Mouse (Mus musculus): ENCODE data around the gene Lbr.

Lbr gene

DNA sequence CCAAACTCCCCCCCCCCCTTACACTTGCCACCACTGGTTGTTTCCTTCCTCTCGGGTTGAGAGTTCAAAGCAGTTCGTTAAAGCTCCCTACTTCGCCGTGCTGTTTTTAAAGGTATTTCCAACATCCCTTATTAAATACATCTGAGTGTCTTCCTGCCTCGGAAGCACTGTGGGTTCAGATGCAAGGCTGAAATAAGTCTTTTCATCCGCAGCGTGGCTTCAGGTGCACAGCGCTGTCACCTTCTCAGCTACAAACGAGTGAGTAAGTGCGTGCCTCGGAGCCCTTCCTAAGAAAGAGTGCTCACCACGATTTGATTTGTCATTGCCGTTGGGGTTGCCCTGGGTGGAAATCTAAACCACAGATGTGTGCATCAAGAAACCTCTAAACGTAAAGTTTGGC lies at the start of gene Lbr:
Gene Lbr (minus strand): TSS at position 266 of the 400 bp plus-strand sequence.
- in situ Hi-C loops (cut with MboI, MseI), result loop anchor here (5.0 to 25.0 kb wide), 3 partner anchors 40 to 1468 kb away; partner anchors contain the start of gene Sde2 (in 1 of the 2)

DNA sequence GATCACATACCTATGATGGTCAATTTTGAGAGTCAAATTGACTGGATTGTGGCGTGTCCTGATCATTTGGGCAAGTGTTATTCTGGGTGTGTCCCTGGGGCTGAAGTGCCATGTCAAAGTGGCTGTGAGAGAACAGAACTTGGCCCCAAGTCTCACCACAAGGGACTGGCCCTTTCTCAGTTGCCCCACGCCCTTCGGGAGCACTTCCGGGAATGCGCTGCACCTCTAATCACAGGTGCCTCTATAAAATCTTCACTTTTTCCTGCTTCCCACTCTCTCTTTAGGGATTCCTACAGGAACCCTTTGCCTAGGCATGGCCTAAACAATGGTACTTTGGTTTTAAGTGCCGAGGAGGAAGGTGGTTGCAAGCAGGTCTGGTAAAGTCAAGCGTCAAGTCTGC lies 46.8 kb upstream of the Lbr start:
- in situ Hi-C loops (cut with MboI, MseI), result loop anchor here (5.0 to 10.0 kb wide), 3 partner anchors 228 to 655 kb away; no protein-coding TSS in a partner anchor

DNA sequence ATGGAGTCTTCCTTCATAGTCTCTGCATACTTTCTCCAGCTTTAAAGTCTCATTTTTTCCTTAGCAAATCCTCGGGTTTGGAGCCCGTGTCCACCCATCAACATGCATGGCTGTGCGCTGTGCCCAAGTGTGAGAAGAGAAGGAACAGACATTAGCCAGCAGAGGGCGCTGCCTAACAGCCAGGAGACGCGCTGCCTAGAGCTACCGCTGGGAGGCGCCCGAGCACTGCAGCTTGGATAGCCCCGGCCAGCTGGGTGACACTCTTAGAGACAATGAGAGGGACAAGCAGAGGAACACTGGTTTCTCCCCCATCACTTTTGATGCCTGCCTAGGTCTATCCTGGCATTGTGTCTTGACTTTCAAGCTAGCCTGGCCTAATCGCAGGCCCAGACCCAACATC lies 46.0 kb upstream of the Lbr start:
- in situ Hi-C loops (cut with MboI, MseI), result loop anchor here (5.0 to 10.0 kb wide), 3 partner anchors 228 to 656 kb away; no protein-coding TSS in a partner anchor

DNA sequence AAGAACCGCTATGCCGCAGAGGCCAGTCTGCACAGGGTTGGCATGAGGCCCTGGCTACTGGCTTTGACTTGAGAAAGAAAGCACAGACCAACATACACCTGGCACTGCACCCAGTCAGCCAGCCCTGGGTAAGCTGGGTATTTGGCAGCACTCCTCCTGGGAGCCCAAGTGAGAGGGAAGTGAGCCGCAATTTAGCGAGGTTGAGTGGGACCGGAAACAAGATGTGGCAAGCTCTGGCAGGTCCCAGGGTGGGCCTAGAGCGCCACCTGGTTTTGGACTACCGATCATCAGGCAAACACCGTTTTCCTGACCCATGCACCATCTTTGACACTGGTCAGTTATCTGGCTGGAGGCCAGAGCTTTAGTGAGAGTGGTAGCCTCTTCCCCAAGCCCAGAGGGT lies 38.7 kb upstream of the Lbr start:
- in situ Hi-C loops (cut with MboI, MseI), result loop anchor here (5.0 to 10.0 kb wide), 4 partner anchors 39 to 663 kb away; partner anchors contain the start of gene Lbr (in 1 of the 2)

DNA sequence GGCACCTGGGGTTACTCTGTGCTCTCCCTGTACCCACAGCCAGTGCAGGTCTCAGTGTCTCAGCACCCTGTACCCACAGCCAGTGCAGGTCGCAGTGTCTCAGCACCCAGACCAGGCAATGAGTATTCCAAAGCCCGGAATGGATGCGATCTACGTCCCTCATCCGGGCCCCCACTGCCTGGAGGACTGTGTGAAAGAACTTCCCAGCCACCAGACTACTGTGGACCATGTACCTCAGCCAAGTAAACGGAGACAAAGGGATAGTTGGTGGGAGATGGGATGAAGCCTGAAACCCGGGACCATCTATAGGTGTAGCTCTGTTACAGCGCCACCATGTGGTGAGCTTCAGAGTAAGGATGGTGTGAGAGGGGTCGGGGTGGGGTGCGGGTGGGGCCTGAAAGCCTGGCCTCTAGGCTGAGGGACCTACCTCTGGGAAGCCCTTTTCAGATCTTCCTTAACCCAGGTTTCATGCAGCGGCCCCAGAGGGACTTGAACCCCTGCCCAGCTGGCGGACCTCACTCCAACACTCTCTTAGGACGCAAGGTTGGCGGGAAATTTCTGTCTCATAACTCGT lies 38.0 kb upstream of the Lbr start:
- in situ Hi-C loops (cut with MboI, MseI), result loop anchor here (5.0 to 10.0 kb wide), 4 partner anchors 39 to 664 kb away; partner anchors contain the start of gene Lbr (in 1 of the 2)

DNA sequence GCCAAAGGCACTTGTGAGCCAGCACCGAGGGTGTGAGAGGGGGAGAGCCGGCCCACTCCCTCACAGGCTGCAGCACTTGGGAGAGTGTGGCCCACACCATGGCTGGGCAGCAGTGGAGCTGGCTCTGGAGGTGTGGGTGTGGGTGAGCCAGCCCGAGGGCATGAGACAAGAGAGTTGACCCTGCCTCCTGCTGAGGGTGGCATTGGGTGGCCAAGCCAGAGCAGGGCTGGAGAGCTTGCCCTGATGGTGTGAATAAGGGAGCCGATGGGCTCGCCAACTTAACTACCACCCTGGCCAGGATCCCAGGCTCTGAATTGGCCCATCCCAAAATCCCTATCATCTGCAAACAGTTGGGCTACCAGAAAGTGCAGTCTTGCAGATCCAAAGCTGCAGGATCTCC lies 35.6 kb upstream of the Lbr start:
- in situ Hi-C loops (cut with MboI, MseI), result loop anchor here in 1 of 2 experiments (5.0 kb wide), 1 partner anchor 146 kb away; no protein-coding TSS in a partner anchor

DNA sequence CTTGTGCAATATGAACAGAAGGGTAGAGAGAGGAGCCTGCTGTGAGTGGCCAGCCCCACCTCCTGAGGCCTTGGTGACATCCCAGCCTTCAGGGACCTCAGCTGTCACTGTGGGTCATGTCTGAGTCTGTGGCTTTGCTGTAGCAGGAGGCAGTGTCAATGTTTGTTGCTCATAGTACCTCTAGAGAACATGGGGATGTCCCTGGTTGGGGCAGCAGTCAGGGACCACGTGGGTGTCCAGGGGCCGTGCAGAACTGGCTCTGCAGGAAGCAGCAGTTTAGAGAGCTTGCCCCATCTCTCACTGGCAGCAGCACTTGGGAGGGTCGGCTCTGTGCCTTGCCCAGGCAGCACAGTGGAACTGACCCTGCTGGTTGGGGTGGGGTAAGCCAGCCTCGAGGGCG lies 34.2 kb upstream of the Lbr start:
- in situ Hi-C loops (cut with MboI, MseI), result loop anchor here in 1 of 2 experiments (5.0 kb wide), 1 partner anchor 145 kb away; no protein-coding TSS in a partner anchor

DNA sequence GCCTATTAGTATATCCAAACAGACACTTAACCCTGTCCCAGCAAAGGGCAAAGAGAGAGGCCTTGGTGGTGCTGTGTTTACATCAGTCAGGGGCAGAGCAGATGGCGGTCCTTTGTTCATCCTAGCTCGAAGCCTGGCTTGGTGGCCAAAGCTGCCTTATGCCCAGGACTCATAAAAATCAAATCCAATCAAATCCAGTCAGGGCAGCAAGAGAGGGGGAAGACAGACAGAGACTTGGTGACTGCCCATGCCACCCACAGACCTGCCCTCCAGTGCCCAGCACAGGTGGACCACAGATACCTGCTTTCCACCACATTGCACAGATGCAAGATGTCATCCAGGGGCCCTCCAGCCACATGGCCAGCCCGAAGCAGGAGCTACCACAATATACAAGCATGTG lies 33.8 kb upstream of the Lbr start:
- in situ Hi-C loops (cut with MboI, MseI), result loop anchor here in 1 of 2 experiments (5.0 kb wide), 1 partner anchor 144 kb away; no protein-coding TSS in a partner anchor

DNA sequence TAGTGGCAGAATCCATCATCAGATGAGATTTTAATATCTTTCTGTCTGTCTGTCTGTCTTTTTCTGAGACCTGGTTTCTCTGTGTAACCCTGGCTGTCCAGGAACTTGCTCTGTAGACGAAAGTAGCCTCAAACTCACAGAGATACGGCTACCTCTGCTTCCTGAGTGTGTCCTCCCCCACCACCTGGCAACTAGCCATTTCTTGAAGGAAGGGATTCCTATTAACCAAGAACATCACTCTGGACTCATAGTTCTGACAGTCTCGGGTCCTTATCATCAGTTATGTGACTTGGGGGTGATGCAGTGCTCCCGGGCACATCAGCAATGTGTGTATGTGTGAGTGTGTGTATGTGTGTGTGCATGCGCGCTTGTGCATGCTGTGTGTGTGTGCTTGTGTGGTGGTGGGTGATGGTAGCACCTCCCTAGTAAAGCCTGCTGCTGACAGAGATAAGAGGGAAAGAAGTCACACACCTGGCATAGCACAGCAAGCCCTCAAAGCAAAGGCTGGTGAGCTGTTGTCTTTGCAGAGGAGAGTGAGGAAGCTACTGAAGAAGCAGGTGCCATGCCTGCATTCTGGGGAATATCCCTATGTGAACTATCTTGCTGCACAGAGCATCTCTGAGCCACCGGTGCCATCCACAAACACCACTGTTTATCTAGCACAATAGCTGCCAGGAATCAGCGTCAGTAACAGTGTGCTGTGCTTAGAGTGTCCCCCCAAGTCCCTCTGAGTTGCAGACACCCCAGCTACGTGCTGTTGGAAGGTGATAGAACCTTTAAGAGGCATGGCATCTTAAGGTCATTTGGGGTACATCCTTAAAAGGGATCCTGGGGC lies 30.5 kb upstream of the Lbr start:
- in situ Hi-C loops (cut with MboI, MseI), result no loop called here

DNA sequence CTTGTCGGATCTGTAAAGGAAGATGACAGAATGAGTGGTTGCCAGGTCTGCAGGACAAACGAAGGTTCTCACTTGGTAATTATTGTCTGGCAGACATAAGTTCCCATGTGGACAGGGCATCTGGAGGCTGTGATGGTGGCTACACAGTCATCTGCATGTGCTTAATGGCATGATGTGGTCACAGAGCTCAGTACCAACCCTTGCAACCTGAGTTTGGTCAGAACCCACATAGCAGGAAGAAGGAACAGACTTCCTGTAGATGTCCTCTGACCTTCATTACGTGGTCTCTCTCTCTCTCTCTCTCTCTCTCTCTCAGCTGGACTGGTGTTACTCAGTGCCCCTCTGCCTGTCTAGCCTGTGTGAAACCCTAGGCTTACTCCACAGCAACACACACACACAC lies 29.8 kb upstream of the Lbr start:
- in situ Hi-C loops (cut with MboI, MseI), result no loop called here

DNA sequence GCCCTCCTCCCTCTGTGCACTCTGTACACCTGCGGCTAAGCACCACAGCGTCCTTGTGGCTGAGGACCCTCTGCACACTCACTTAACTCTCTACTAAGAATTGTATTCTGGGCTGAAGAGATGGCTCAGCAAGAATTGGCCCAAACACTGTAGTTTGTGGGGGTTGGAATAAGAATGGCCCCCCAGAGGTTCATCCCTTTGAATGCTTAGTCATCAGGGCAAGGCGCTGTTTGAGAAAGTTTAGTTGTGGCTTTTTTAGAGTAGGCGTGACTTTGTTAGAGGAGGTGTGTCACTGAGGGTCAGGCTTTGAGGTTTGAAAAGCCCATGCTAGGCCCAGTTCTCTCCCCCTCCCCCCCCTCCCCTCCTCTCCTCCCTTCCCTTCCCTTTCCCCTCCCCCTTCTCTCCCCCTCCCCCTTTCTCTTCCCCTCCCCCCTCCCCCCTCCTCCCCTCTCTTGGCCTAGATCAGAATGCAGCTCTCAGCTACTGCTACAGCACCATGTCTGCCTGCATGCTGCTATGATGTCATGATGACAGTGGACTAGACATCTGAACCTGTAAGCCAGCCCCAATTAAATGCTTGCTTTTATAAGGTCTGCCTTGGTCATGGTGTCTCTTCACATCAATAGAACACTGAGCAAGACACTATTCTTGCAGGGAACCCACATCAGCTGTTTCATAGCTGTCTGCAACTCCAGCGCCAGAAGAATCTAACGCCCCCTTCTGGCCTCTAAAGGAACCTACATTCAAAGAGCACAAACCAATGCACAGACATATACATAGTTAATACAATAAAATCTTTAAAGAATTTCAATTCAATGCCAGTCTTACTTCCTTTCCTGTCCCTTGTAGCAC lies 23.8 kb upstream of the Lbr start:
- in situ Hi-C loops (cut with MboI, MseI), result no loop called here

DNA sequence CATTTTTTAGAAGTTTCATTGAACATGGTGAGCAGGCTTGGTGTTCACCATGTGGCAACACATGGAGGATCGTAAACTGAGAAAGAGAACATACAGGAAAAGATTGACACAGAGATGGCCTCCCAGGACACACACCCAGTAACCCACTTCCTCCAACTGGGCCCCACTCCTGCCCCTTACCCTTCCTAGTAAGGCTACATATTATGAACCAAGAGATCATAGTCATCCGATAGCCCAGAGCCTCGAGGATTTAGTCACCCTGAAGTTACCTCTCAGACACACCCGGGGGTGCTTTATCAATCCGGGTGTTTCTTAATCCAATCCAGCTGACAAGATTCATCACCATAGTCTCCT lies 23.0 kb upstream of the Lbr start:
- in situ Hi-C loops (cut with MboI, MseI), result no loop called here

DNA sequence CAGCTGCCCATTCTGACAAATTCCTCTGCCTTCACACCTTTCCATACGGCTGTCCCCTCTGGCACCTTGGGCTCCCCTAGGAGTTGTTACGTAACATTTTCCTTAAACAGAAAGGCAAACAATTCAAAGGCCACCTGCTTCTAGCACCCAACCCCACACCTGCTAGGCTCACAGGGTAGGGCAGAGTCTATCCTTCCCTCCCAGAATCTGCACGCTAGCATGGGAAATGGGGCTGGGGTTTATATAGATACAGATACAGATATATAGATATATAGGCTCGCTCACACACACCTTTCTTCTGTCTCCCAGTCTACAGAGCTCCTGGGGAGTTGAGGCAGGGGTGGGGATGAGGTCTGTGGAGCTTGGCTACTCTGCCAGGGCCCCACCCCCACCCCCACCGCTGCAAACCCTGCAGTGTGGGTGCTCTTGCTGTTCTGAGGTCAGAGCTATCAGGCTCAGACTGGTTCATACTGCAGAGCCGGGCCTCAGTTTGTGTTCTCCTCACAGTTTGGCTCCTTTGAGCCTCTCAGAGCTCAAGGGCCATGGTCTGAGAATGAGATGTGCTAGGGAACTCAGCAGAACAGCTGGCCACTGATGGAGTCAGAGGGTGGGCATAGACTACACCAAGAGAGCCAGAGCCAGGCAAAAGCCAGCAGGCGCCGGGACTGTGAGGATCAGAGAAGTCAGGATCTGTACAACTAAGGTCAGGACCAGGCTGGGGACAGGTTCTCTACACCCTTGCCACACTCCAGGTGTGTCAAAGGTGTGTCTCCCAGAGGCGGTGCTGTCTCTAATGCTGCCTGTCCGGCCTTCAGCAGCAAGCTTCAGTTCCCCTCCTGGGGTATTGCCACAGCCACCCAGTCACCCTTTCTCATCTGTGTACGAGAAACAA lies 22.4 kb upstream of the Lbr start:
- in situ Hi-C loops (cut with MboI, MseI), result loop anchor here in 1 of 2 experiments (5.0 kb wide), 1 partner anchor 38 kb away; no protein-coding TSS in a partner anchor

DNA sequence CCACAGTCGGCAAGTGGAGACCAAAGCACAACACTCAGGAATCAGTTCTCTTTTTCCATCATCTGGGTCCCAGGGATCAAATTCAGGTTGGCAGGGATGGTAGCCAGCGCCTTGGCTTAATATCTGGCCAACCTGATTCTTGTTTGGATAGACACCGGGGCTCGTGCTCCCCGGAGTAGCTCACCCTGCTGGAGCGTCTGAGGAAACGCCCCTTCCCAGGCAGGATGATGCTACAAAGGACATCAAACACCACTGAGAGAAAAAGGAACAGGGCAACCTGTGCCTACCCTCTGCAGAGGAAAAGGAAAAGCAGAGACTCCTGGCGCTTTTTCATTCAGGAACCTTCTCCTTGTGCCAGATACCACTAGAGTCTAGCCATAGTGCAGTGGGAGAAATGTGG lies 20.6 kb upstream of the Lbr start:
- in situ Hi-C loops (cut with MboI, MseI), result loop anchor here in 1 of 2 experiments (5.0 kb wide), 1 partner anchor 36 kb away; no protein-coding TSS in a partner anchor

DNA sequence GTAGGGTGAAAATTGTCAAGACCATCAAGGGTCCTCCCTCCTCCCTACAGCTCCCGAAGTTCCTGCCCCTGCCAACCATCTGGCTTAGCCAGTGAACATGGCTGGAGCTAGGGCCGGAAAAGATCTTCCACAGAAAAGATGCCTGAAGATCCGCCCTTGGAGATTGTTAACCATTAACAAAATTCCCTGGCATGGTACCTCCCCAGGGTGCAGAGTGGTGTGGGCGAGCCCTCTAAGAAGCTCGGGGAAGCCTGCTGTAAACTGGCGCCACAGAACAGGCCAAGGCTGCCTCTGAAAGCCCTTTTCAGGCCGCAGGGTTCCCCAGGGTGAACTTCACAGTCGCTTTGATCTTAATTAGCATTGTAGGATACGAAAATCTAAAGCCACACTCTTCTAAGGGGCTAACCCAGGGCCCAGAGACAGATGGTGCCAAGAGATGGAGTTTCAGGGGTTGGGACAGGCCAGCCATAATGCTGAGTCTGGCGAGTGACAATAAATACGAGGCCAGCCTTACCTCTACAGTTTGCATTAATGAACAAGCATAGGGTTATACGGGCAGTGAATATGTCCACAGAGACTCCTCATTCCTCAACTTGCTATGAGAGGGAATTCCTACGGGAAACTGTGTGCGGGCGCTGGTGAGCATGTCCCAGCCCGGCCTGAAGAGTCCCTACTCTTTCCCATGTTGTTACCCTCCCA lies 20.0 kb upstream of the Lbr start:
- in situ Hi-C loops (cut with MboI, MseI), result loop anchor here in 1 of 2 experiments (5.0 kb wide), 1 partner anchor 36 kb away; no protein-coding TSS in a partner anchor

DNA sequence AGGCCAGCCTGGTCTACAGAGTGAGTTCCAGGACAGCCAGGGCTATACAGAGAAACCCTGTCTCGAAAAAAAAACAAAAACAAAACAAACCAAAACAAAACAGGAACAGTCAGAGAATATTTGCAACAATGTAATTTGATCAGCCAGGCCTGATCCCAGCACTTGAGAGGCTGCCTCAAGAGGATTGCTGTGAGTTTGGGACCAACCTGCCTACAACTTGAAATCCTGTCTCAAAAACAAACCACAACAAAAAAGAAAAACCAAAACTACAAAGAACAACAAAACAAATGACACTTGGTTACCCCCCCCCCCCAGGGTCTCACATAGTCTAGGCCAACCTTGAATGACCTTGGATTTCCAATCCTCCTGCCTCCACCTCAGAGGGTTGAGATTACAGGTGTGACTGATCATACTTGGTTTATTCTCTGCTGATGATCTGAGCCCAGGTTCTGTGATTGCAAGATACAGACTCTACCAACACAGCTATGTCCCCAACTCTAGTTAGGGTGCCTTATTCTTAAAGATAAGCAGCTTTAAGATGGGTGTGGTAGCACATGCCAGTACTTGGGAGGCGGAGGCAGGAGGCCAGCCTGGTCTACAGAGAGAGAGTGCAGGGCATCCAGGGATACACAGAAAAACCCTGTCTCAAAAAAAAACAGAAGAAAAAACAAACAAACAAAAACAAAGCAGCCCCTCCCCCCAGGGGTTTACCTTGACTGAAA lies 18.5 kb upstream of the Lbr start:
- in situ Hi-C loops (cut with MboI, MseI), result loop anchor here in 1 of 2 experiments (5.0 kb wide), 1 partner anchor 34 kb away; no protein-coding TSS in a partner anchor

DNA sequence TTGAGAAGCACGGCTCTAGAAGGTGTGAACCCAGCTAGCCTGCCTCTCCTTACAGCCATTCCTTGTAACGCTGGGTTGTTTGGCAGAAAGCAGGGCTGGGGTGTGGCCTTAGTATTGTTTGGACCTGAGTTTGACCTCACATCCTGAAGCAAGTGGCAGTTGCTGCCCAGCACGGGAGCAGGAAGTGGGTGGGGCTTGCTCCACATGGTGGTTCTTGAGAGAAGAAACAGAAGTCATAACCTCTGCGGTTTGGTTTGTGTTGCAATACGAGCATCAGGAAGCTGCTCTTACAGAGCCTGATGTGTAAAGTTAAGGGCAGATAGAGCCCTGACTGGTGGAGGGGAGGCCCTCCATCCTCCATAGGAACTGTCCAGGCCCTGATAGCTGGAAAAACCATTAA lies 17.8 kb upstream of the Lbr start:
- in situ Hi-C loops (cut with MboI, MseI), result loop anchor here in 1 of 2 experiments (5.0 kb wide), 1 partner anchor 33 kb away; no protein-coding TSS in a partner anchor

DNA sequence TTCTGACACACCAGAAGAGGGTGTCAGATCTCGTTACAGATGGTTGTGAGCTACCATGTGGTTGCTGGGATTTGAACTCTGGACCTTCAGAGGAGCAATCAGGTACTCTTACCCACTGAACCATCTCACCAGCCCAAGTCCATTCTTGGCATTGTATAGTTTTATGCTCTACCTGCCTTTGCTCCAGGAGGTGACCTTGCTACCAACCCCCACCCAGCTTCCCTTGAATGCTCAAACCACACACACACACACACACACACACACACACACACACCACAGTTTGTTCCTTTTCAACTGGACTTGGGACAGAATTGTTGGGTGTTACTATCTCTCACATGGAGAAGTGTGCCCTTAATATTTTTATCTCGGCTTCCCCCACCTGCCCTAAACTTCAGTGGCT lies 13.5 kb upstream of the Lbr start:
- in situ Hi-C loops (cut with MboI, MseI), result no loop called here

DNA sequence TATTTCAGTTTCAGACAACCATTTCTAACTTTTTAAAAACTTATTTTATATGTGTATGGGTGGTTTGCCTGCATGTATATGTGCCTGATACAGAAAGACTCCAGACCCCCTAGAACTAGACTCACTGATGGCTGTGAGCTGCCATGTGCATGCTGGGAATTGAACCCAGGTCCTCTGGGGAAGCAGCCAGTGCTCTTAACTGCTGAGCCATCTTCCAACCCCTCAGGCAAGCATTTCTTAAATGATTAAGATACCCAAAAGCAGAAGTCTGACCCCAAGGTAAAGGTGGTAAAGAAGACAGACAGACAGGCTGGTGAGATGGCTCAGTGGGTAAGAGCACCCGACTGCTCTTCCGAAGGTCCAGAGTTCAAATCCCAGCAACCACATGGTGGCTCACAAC lies 12.0 kb upstream of the Lbr start:
- in situ Hi-C loops (cut with MboI, MseI), result no loop called here

All from T-helper 17 cell (primary cell).